Comparison of ENCODE assay signal across 8 mouse cellular contexts in genomic region chr1:155281003-155281793, GRCm38 (mm10). TPM values are rescaled to one million over a fixed set of nuclear protein-coding genes. Genes with fewer than 3 reads are reported as not detected.
DNase-seq lines count a peak whose midpoint lies in the region; ATAC-seq and TF ChIP-seq lines count a peak whose summit lies in the region.

No protein-coding gene starts in this region.

- TF ChIP-seq EP300 in ES-Bruce4 (IDR thresholded peaks at IDR 0.05; ENCODE audit: insufficient read depth, low read depth, low read length): no peak
- TF ChIP-seq EP300 in stomach, postnatal 0 days (optimal IDR thresholded peaks at IDR 0.05): no peak

- no peak for TF ChIP-seq POLR2A in ES-Bruce4 (IDR thresholded peaks at IDR 0.05; ENCODE audit: insufficient read depth, low read length)
- no peak for TF ChIP-seq POLR2A in liver, adult 2 months (IDR thresholded peaks at IDR 0.05; ENCODE audit: extremely low read depth, insufficient read depth, low read length)

- H3K4me1 ChIP-seq in ES-Bruce4 (ENCODE audit: control insufficient read depth, insufficient read depth, low read length): no peaks in the 10 kb centered on the region
- peaks cover 3% of the 10 kb centered on the region in 2 experiments; a peak in 2 of 4 replicates for H3K4me1 ChIP-seq in heart, embryonic 14.5 days (ENCODE audit: control insufficient read depth in 2 of 2, insufficient read depth in 2 of 2, low read length in 2 of 2)
- no peaks in the 10 kb centered on the region for H3K4me1 ChIP-seq in liver, adult 2 months (ENCODE audit: control insufficient read depth, insufficient read depth, low read length)
- no peaks in the 10 kb centered on the region for H3K4me1 ChIP-seq in stomach, postnatal 0 days (replicated peaks; ENCODE audit: control insufficient read depth, insufficient read depth)

- 55% methylated on average over 18 of the region's 18 CpGs for WGBS in heart, embryonic 14.5 days
- WGBS in liver, adult 2 months: 71% methylated on average over 18 of the region's 18 CpGs
- WGBS in stomach, postnatal 0 days: 65% methylated on average over 18 of the region's 18 CpGs

- ATAC-seq in erythroid progenitor cell, adult 5-6 weeks (replicated peaks; ENCODE audit: low FRiP score, poor library complexity, severe bottlenecking): peak; percentile 73
- 0 out of 2 replicates have a peak, but pooled peaks have one; percentile 35 for ATAC-seq in heart, embryonic 14.5 days (ENCODE audit: insufficient number of reproducible peaks, insufficient read depth, low FRiP score, low read depth)
- ATAC-seq in stomach, postnatal 0 days (ENCODE audit: low FRiP score, low TSS enrichment): peak; percentile 80

- H3K79me2 ChIP-seq in liver, adult 2 months (ENCODE audit: control insufficient read depth, insufficient read depth, low read length): no peaks in the 10 kb centered on the region

- H3K27me3 ChIP-seq in ES-Bruce4 (ENCODE audit: control insufficient read depth, insufficient read depth, low read length, poor library complexity, severe bottlenecking): no peaks in the 10 kb centered on the region
- H3K27me3 ChIP-seq in heart, embryonic 14.5 days (ENCODE audit: control insufficient read depth, insufficient read depth, low read length): no peaks in the 10 kb centered on the region
- no peaks in the 10 kb centered on the region for H3K27me3 ChIP-seq in liver, adult 2 months (ENCODE audit: control insufficient read depth, insufficient read depth, low read length)
- H3K27me3 ChIP-seq in stomach, postnatal 0 days (ENCODE audit: control insufficient read depth, insufficient read depth, low read length): no peaks in the 10 kb centered on the region

- H3K9ac ChIP-seq in ES-Bruce4 (ENCODE audit: low read depth, poor library complexity, severe bottlenecking): no peak overlapping the region
- no peak overlapping the region for H3K9ac ChIP-seq in heart, embryonic 14.5 days (ENCODE audit: low read length)
- no peak overlapping the region for H3K9ac ChIP-seq in liver, adult 2 months (ENCODE audit: low read depth, low read length)
- H3K9ac ChIP-seq in stomach, postnatal 0 days (ENCODE audit: low read length): no peak overlapping the region

- TF ChIP-seq CTCF in ES-Bruce4 (IDR thresholded peaks at IDR 0.05; ENCODE audit: low read depth, low read length): peak; percentile 74
- TF ChIP-seq CTCF in liver, adult 2 months (IDR thresholded peaks at IDR 0.05; ENCODE audit: low read depth, low read length): peak; percentile 77
- peak; percentile 93 for TF ChIP-seq CTCF in stomach, postnatal 0 days (IDR thresholded peaks at IDR 0.05; ENCODE audit: low read depth)

- DNase-seq in brain, embryonic 18.5 days (ENCODE audit: low read depth, low spot score): peak; percentile 66
- peak; percentile 83 for DNase-seq in kidney, postnatal 10 days
- peak; percentile 67 for DNase-seq in liver, adult 2 months (ENCODE audit: extremely low read depth, low read depth, low spot score)
- DNase-seq in natural killer cell, adult 2 months (ENCODE audit: low spot score in 2 of 2): peak; percentile 19 to 60
- DNase-seq in stomach, postnatal 0 days (ENCODE audit: low spot score): peak; percentile 61

- no peak overlapping the region for H3K4me3 ChIP-seq in ES-Bruce4 (ENCODE audit: low read depth, low read length)
- H3K4me3 ChIP-seq in heart, embryonic 14.5 days (ENCODE audit: control insufficient read depth in 1 of 2, insufficient read depth in 1 of 2, low read depth in 1 of 2, low read length in 2 of 2): no peak overlapping the region
- H3K4me3 ChIP-seq in liver, adult 2 months (ENCODE audit: insufficient read depth, low read depth, low read length): no peak overlapping the region
- no peak overlapping the region for H3K4me3 ChIP-seq in stomach, postnatal 0 days (ENCODE audit: low read depth, low read length)

- H3K27ac ChIP-seq in ES-Bruce4 (ENCODE audit: insufficient read depth, low read length): no peak overlapping the region
- no peak overlapping the region for H3K27ac ChIP-seq in heart, embryonic 14.5 days (replicated peaks in 1 of 2; ENCODE audit: control insufficient read depth in 1 of 2, insufficient read depth in 1 of 2, low read depth in 2 of 2, low read length in 2 of 2)
- no peak overlapping the region for H3K27ac ChIP-seq in liver, adult 2 months (replicated peaks; ENCODE audit: insufficient read depth, low read depth, low read length)
- no peak overlapping the region for H3K27ac ChIP-seq in stomach, postnatal 0 days (replicated peaks)

- no peaks in the 10 kb centered on the region; the same call in 1 of the 2 replicates for H3K9me3 ChIP-seq in ES-Bruce4 (replicated peaks; ENCODE audit: control insufficient read depth, insufficient read depth, low read length, poor library complexity, severe bottlenecking)
- H3K9me3 ChIP-seq in heart, embryonic 14.5 days (ENCODE audit: control insufficient read depth, low read length): no peaks in the 10 kb centered on the region
- H3K9me3 ChIP-seq in stomach, postnatal 0 days (ENCODE audit: control insufficient read depth, low read length): no peaks in the 10 kb centered on the region

- H3K4me2 ChIP-seq in heart, embryonic 14.5 days (ENCODE audit: low read length): no peak overlapping the region
- H3K4me2 ChIP-seq in stomach, postnatal 0 days (replicated peaks; ENCODE audit: low read depth): no peak overlapping the region

- H3K36me3 ChIP-seq in ES-Bruce4 (ENCODE audit: control insufficient read depth, insufficient read depth, low read length, poor library complexity, severe bottlenecking): no peaks in the 10 kb centered on the region
- peaks cover 56% of the 10 kb centered on the region for H3K36me3 ChIP-seq in heart, embryonic 14.5 days (ENCODE audit: control insufficient read depth, insufficient read depth, low read length)
- peaks cover 19% of the 10 kb centered on the region; the same call in 1 of the 2 replicates for H3K36me3 ChIP-seq in liver, adult 2 months (ENCODE audit: control insufficient read depth, insufficient read depth, low read length)
- no peaks in the 10 kb centered on the region for H3K36me3 ChIP-seq in stomach, postnatal 0 days (ENCODE audit: control insufficient read depth, insufficient read depth, low read length)

RNA-seq across cellular contexts. Expression of gene BC034090, which starts 37.0 kb away (rescaled TPM):
- polyA plus RNA-seq in ES-Bruce4 (2011; ENCODE audit: insufficient read depth, insufficient read length, low read depth, missing spikeins): 8.0 and 8.4 TPM in 2 replicates
- total RNA-seq in erythroid progenitor cell, adult 5-6 weeks (2015; ENCODE audit: low replicate concordance): not detected in 2 replicates
- not detected in 2 replicates for total RNA-seq in erythroid progenitor cell, adult 5-6 weeks (2017; ENCODE audit: low replicate concordance)
- polyA plus RNA-seq in heart, embryonic 14.5 days (2014; fragmentation: Nextera tagmentation; extraction: Ambion mirVana): 6.9 and 7.2 TPM in 2 replicates
- total RNA-seq in liver, adult 2 months (2014; rRNA removed): 0.09 and 0.20 TPM in 2 replicates
- 0.33 and 0.50 TPM in 2 replicates for polyA plus RNA-seq in liver, adult 2 months (2012; rRNA removed)
- 1.6 TPM in 2 replicates for polyA plus RNA-seq in stomach, postnatal 0 days (2015; fragmentation: Nextera tagmentation; extraction: Ambion mirVana)
